Mouse (Mus musculus) C2C12 (cell line): ENCODE results near the gene Abce1.

ENCODE experiments used
- CTCF ChIP-seq: IDR thresholded peaks from one replicate; pipeline ENCODE4 v1.5.1; 2011; ENCODE audit not compliant: control insufficient read depth, insufficient read depth, insufficient read length
- MAX ChIP-seq: IDR thresholded peaks from one replicate; pipeline ENCODE4 v1.6.1; 2011; ENCODE audit warnings: mild to moderate bottlenecking, control low read depth
- MYOD1 ChIP-seq: IDR thresholded peaks from one replicate; pipeline ENCODE4 v1.6.1; 2011; ENCODE audit warnings: low read depth; ENCODE audit not compliant: control insufficient read depth, insufficient read length
- MYOG ChIP-seq: IDR thresholded peaks from one replicate; pipeline ENCODE4 v1.6.1; 2011; ENCODE audit not compliant: control insufficient read depth, insufficient read length; ENCODE audit errors: extremely low read depth
- USF1 ChIP-seq: IDR thresholded peaks from one replicate; pipeline ENCODE4 v1.6.1; 2011; ENCODE audit warnings: low read depth, mild to moderate bottlenecking, control low read depth, moderate library complexity

DNA sequence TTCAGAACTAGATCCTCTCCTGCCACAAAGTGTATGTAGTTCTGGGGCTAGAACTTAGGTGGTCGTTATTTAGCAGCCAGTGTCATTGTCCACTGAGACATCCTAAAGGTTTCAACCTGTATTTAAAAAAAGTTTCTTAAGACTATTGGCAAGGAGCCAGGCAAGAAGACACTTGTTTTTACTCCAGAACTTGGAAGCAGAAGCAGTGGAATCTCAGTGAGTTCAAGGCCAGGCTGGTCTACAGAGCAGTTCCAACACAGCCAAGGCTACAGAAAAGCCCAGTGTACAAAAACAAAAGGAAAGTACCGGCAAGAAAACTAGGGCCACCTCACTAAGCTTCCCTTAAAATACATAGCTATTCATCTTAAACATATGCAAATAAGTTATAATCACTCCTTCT lies 19.0 kb downstream of the Abce1 start:
- TF ChIP-seq CTCF (no peak), MYOG (no peak), MYOD1 (no peak), USF1 (no peak), MAX (no peak)
